Mouse (Mus musculus) midbrain, postnatal 0 days (tissue): Measurements from ENCODE around the gene Gpr137c. TPM values are rescaled to one million over a fixed set of nuclear protein-coding genes. Genes with fewer than 3 reads are reported as not detected.

Experiments used
- ATAC-seq: fragments of 200-750 bp; cut with Nextera tagmentation; 2 replicates; pipeline ENCODE4 v1.8.0; 2017; ENCODE audit warnings: moderate number of reproducible peaks, mild to moderate bottlenecking, moderate TSS enrichment, moderate library complexity; ENCODE audit not compliant: low FRiP score
- DNase-seq: peaks from one replicate; pipeline ENCODE4 v3.0.0-alpha.2; 2015; ENCODE audit warnings: low spot score
- H3K27ac ChIP-seq: fragments of 300-500 bp; sonication (generic); 2 replicates; pipeline ENCODE4 v1.5.1; 2014; ENCODE audit warnings: low read depth, mild to moderate bottlenecking, low read length, mixed read lengths
- H3K27me3 ChIP-seq: fragments of 300-500 bp; sonication (generic); 2 replicates; pipeline ENCODE4 v1.6.1; 2014; ENCODE audit warnings: low read length, control low read depth, mixed read lengths; ENCODE audit not compliant: insufficient read depth
- H3K36me3 ChIP-seq: fragments of 300-500 bp; sonication (generic); 2 replicates; pipeline ENCODE4 v1.6.1; 2014; ENCODE audit warnings: low read length, control low read depth, mixed read lengths; ENCODE audit not compliant: insufficient read depth
- H3K4me1 ChIP-seq: fragments of 300-500 bp; sonication (generic); 2 replicates; pipeline ENCODE4 v1.6.1; 2014; ENCODE audit warnings: mild to moderate bottlenecking, control low read depth, antibody characterized with exemption, low read length, mixed read lengths; ENCODE audit not compliant: insufficient read depth
- H3K4me2 ChIP-seq: fragments of 300-500 bp; sonication (generic); 2 replicates; pipeline ENCODE4 v1.6.1; 2014; ENCODE audit warnings: low read depth, mild to moderate bottlenecking, low read length, mixed read lengths; ENCODE audit not compliant: poor library complexity, severe bottlenecking
- H3K4me3 ChIP-seq: fragments of 300-500 bp; sonication (generic); 2 replicates; pipeline ENCODE4 v1.5.1; 2014; ENCODE audit warnings: low read depth, mild to moderate bottlenecking, low read length, moderate library complexity
- H3K9ac ChIP-seq: fragments of 300-500 bp; sonication (generic); replicated peaks from 2 replicates; pipeline ENCODE4 v1.6.1; 2014; ENCODE audit warnings: mild to moderate bottlenecking, low read length, moderate library complexity, mixed read lengths; ENCODE audit not compliant: poor library complexity, severe bottlenecking
- H3K9me3 ChIP-seq: fragments of 300-500 bp; sonication (generic); 2 replicates; pipeline ENCODE4 v1.6.1; 2016; ENCODE audit warnings: low read length, control low read depth
- CTCF ChIP-seq: IDR thresholded peaks from 2 replicates; pipeline ENCODE4 v1.5.1; 2016; ENCODE audit warnings: antibody characterized with exemption, mild to moderate bottlenecking
- WGBS: fragments of 180-500 bp; shearing (Covaris S2); extraction: QIAGEN DNeasy Blood & Tissue Kit; methylation state at CpG from one replicate; pipeline ENCODE4 v1.1.7; 2014; 5-methylcytosine and 5-hydroxymethylcytosine counted together
- polyA plus RNA-seq: library from polyadenylated mRNA; unstranded; fragments of >200 nt; fragmentation: Nextera tagmentation; extraction: Ambion mirVana; gene quantifications from 2 replicates; pipeline ENCODE4 v1.2.1, GENCODE M21; 2015
- total RNA-seq: library from RNA; depleted of rRNA; stranded (reverse); fragments of >200 nt; gene quantifications from 2 replicates; pipeline ENCODE4 v1.2.3, GENCODE M21; 2014

Gpr137c gene
- total and polyA plus RNA-seq, 2 experiments from 2014 or later = 15.0 to 57.1 TPM

GRCm38 (mm10) chr14:45305852-45306251 is 86.3 kb downstream of the Gpr137c start:
- TF ChIP-seq CTCF = no peak
- H3K4me3 ChIP-seq = no peak overlapping the region
- no peak for ATAC-seq
- no peak overlapping the region for H3K9ac ChIP-seq
- H3K9me3 ChIP-seq = no peaks in the 10 kb centered on the region
- H3K4me2 ChIP-seq = no peak overlapping the region
- DNase-seq = no peak
- no peak overlapping the region for H3K27ac ChIP-seq
- 97% methylated on average over 5 of the region's 5 CpGs for WGBS
- no peaks in the 10 kb centered on the region for H3K4me1 ChIP-seq
- no peaks in the 10 kb centered on the region for H3K27me3 ChIP-seq
- peaks cover 10% of the 10 kb centered on the region; the same call in 1 of the 2 replicates for H3K36me3 ChIP-seq

DNA sequence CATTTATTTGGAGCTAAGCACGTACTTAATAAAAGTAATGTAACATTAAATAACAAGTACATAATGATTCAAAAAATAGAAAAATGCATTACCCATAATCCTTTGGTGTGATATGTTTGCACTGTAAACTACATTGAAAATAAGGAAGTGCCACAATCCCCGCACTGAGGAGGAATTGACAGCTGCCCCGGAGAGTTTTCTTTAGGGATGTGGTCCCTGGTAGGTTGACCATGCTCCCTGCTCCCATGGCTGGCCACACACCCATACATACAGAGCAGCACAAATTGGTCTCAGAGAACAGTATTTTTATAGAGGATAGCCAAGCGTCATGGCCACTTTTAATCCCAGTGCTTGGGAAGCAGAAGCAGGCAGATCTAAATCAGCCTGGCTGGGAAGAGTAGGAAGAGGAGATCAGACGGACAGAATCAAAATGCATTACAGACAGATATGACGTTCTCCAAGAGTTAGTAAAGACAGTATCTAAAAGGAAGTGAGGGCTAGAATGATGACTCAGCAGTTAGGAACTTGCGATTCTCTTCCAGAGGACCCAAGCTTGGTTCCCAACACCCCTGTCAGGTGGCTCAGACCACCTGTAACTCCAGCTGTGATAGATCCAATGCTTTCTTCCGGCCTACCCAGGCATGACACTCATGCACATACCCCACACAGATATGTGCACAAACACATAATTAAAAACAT is 88.3 kb downstream of the Gpr137c start:
- no peaks in the 10 kb centered on the region for H3K27me3 ChIP-seq
- no peak overlapping the region for H3K27ac ChIP-seq
- no peak overlapping the region for H3K4me2 ChIP-seq
- DNase-seq = no peak
- no peak for TF ChIP-seq CTCF
- no peak overlapping the region for H3K4me3 ChIP-seq
- no peak for ATAC-seq
- H3K4me1 ChIP-seq = no peaks in the 10 kb centered on the region
- H3K9me3 ChIP-seq = no peaks in the 10 kb centered on the region
- 94% methylated on average over 8 of the region's 8 CpGs for WGBS
- peaks cover 5% of the 10 kb centered on the region; the same call in 1 of the 2 replicates for H3K36me3 ChIP-seq
- H3K9ac ChIP-seq = no peak overlapping the region

GRCm38 (mm10) chr14:45309646-45310045 is 90.1 kb downstream of the Gpr137c start:
- H3K4me1 ChIP-seq = no peaks in the 10 kb centered on the region
- WGBS = 86% methylated on average over 13 of the region's 13 CpGs
- ATAC-seq (no peak), DNase-seq (peak; percentile 9)
- no peak overlapping the region for H3K9ac ChIP-seq
- H3K4me2 ChIP-seq = no peak overlapping the region
- TF ChIP-seq CTCF = no peak
- no peak overlapping the region for H3K4me3 ChIP-seq
- H3K27ac ChIP-seq = no peak overlapping the region
- H3K9me3 ChIP-seq = no peaks in the 10 kb centered on the region
- no peaks in the 10 kb centered on the region for H3K27me3 ChIP-seq
- peaks cover 5% of the 10 kb centered on the region; the same call in 1 of the 2 replicates for H3K36me3 ChIP-seq

DNA sequence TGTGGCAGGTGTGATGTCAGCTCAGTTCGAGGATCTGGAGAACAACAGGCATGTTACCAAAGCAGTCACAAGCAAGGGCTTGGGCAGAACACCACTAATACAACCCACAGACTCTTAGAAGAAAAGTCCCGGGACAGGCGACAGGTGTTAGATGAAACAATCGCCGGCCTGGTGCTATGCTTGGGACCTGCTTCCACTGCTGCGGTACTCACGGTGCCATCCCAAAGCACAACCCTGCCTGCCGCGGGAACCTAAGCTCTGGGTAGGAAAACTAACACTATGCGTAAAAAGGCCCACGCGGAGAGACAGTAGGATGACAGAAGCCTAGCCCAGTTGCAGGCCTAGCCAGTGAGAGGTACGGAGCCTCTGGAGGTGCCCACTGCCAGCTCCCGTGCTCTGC is 90.6 kb downstream of the Gpr137c start:
- peaks cover 2% of the 10 kb centered on the region; the same call in 1 of the 2 replicates for H3K36me3 ChIP-seq
- no peak overlapping the region for H3K9ac ChIP-seq
- H3K27me3 ChIP-seq = no peaks in the 10 kb centered on the region
- H3K4me3 ChIP-seq = no peak overlapping the region
- WGBS = 93% methylated on average over 14 of the region's 14 CpGs
- no peak overlapping the region for H3K4me2 ChIP-seq
- H3K9me3 ChIP-seq = no peaks in the 10 kb centered on the region
- ATAC-seq = no peak
- no peak for DNase-seq
- H3K27ac ChIP-seq = no peak overlapping the region
- H3K4me1 ChIP-seq = no peaks in the 10 kb centered on the region
- no peak for TF ChIP-seq CTCF

DNA sequence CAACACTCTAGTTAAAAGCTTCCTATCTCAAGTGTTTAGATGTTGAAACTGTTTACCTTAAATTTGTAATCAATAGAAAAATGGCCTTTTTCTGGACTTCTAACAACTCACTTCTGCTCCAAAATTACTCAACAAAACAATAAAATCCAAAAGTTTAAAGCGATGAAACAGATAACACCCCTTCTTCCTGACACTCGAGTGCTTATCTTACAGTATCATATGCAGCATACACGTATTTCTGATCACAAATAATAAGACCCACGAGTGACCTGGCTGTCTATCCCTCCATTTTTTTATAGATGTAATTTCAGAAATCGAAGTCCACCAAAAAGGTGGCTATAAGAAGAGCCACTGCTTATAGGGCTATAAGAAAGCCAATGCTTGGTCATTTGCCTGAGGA is 97.4 kb downstream of the Gpr137c start:
- Histone ChIP-seq H3K36me3 (no peaks in the 10 kb centered on the region), H3K27ac (no peak overlapping the region), H3K4me3 (peak overlapping the region; percentile 99), H3K27me3 (no peaks in the 10 kb centered on the region), H3K9ac (peak overlapping the region; percentile 93), H3K9me3 (no peaks in the 10 kb centered on the region), H3K4me1 (0 out of 2 replicates have a peak, but pooled peaks cover 7% of the 10 kb centered on the region), H3K4me2 (peak overlapping the region; percentile 60)
- 82% methylated on average over 5 of the region's 5 CpGs for WGBS
- DNase-seq = no peak
- TF ChIP-seq CTCF = no peak
- no peak for ATAC-seq

DNA sequence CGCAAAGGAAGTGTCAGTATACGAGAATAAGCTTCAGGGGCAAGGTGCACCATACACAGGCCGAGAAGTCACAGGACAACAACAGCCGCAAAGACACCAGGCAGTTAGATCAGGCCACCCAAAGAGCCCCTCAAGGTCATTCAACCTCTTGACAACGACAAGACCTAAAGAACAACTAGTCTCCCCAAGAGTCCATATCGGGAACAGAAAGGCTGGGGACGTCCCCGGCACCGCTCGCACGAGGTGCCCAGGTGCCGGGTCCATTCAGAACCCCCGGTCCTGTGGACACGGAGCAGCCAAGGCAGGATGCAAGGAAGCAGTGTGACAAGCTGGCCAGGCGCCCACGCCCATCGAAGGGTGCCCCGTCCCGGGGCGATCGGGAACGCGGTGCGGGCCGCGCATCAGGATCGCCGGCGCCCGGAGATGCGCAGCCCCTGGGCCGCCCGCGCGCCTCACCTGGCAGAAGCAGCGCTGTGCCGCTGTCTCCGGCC is 98.4 kb downstream of the Gpr137c start:
- peak overlapping the region; percentile 99 for H3K4me3 ChIP-seq
- 0 out of 2 replicates have a peak, but pooled peaks cover 7% of the 10 kb centered on the region for H3K4me1 ChIP-seq
- no peaks in the 10 kb centered on the region for H3K9me3 ChIP-seq
- DNase-seq (peak; percentile 3), ATAC-seq (peak; percentile 63)
- H3K9ac ChIP-seq = peak overlapping the region; percentile 93
- no peaks in the 10 kb centered on the region for H3K27me3 ChIP-seq
- WGBS = 0% methylated on average over 36 of the region's 38 CpGs
- H3K36me3 ChIP-seq = no peaks in the 10 kb centered on the region
- TF ChIP-seq CTCF = no peak
- H3K4me2 ChIP-seq = peak overlapping the region; percentile 60
- peak overlapping the region; percentile 93 for H3K27ac ChIP-seq
